ENCODE assay signal across 21 mouse cellular contexts in genomic region chr6:72610261-72610660, GRCm38 (mm10). TPM values are rescaled to one million over a fixed set of nuclear protein-coding genes. Genes with fewer than 3 reads are reported as not detected.
DNase-seq lines count a peak whose midpoint lies in the region; ATAC-seq lines count a peak whose summit lies in the region.
"Had no signal": no experiment of that assay in that cellular context is flagged by ENCODE, and none has a peak within 500 bp of the region (broad histone marks: within the 10 kb centered on the region; RNA-seq: fewer than 3 reads in every experiment).

No protein-coding gene starts in this region.

- 0 out of 2 replicates have a peak overlapping the region, but pooled peaks have one; percentile 8 for H3K9ac ChIP-seq in heart, embryonic 14.5 days (ENCODE audit: low read length)
- H3K9ac ChIP-seq in heart, embryonic 12.5 days, result no peak overlapping the region
- H3K9ac ChIP-seq: embryonic facial prominence, embryonic 12.5 days; forebrain, embryonic 13.5 days; forebrain, embryonic 15.5 days; forebrain, postnatal 0 days had no signal

- no peaks in the 10 kb centered on the region for H3K27me3 ChIP-seq in heart, embryonic 14.5 days (ENCODE audit: control insufficient read depth, insufficient read depth, low read length)
- H3K27me3 ChIP-seq in heart, embryonic 12.5 days (replicated peaks), result no peaks in the 10 kb centered on the region
- H3K27me3 ChIP-seq: CH12.LX; embryonic facial prominence, embryonic 12.5 days; forebrain, embryonic 13.5 days; forebrain, embryonic 15.5 days had no signal

- no peak for ATAC-seq in heart, embryonic 14.5 days (ENCODE audit: insufficient number of reproducible peaks, insufficient read depth, low FRiP score, low read depth)
- ATAC-seq in heart, embryonic 12.5 days (ENCODE audit: insufficient number of reproducible peaks, low FRiP score), result no peak
- ATAC-seq: CD4-positive, CD25-positive, alpha-beta regulatory T cell, adult 4 months; forebrain, embryonic 13.5 days; forebrain, embryonic 15.5 days; forebrain, postnatal 0 days had no signal

- H3K9me3 ChIP-seq in heart, embryonic 14.5 days (ENCODE audit: control insufficient read depth, low read length), result no peaks in the 10 kb centered on the region
- no peaks in the 10 kb centered on the region for H3K9me3 ChIP-seq in heart, embryonic 12.5 days (replicated peaks)
- H3K9me3 ChIP-seq: embryonic facial prominence, embryonic 10.5 days; embryonic facial prominence, embryonic 12.5 days; forebrain, embryonic 13.5 days; forebrain, embryonic 15.5 days; G1E had no signal

- peak; percentile 57 for DNase-seq in adrenal gland, adult 2 months
- no peak for DNase-seq in adrenal gland, postnatal 10 days
- peak; percentile 34 for DNase-seq in MN1 (ENCODE audit: low spot score)
- no peak for DNase-seq in layer of hippocampus, postnatal 10 days (ENCODE audit: low spot score in 2 of 2)
- DNase-seq: adrenal gland, adult 8-10 months; B cell, adult 2 months; cerebellum, adult 11-12 months; cerebellum, adult 2 months; cerebellum, adult 9-10 months; cerebellum, postnatal 10 days; cerebellum, postnatal 25 days; forebrain, postnatal 0 days had no signal

- 55% methylated on average over 4 of the region's 4 CpGs for WGBS in heart, embryonic 14.5 days
- WGBS in heart, embryonic 12.5 days, result 56% methylated on average over 4 of the region's 4 CpGs

- H3K4me1 ChIP-seq in heart, embryonic 14.5 days (ENCODE audit: control insufficient read depth in 2 of 2, insufficient read depth in 2 of 2, low read length in 2 of 2), result peaks cover 0 to 17% of the 10 kb centered on the region in 2 experiments; a peak in 3 of 4 replicates
- H3K4me1 ChIP-seq in heart, embryonic 12.5 days (replicated peaks), result peaks cover 22% of the 10 kb centered on the region

- peaks cover 87% of the 10 kb centered on the region for H3K36me3 ChIP-seq in heart, embryonic 14.5 days (ENCODE audit: control insufficient read depth, insufficient read depth, low read length)
- peaks cover 70% of the 10 kb centered on the region for H3K36me3 ChIP-seq in heart, embryonic 12.5 days

- H3K4me3 ChIP-seq in heart, embryonic 14.5 days (ENCODE audit: control insufficient read depth in 1 of 2, insufficient read depth in 1 of 2, low read depth in 1 of 2, low read length in 2 of 2), result no peak overlapping the region
- no peak overlapping the region for H3K4me3 ChIP-seq in heart, embryonic 12.5 days
- H3K4me3 ChIP-seq: embryonic facial prominence, embryonic 10.5 days; embryonic facial prominence, embryonic 12.5 days; forebrain, embryonic 13.5 days; forebrain, embryonic 15.5 days had no signal

- no peak overlapping the region for H3K27ac ChIP-seq in heart, embryonic 14.5 days (replicated peaks in 1 of 2; ENCODE audit: control insufficient read depth in 1 of 2, insufficient read depth in 1 of 2, low read depth in 2 of 2, low read length in 2 of 2)
- no peak overlapping the region for H3K27ac ChIP-seq in heart, embryonic 12.5 days (ENCODE audit: poor library complexity, severe bottlenecking)
- H3K27ac ChIP-seq: embryonic facial prominence, embryonic 10.5 days; embryonic facial prominence, embryonic 12.5 days; forebrain, embryonic 13.5 days; forebrain, embryonic 15.5 days had no signal

- H3K4me2 ChIP-seq in heart, embryonic 14.5 days (ENCODE audit: low read length), result no peak overlapping the region
- no peak overlapping the region for H3K4me2 ChIP-seq in heart, embryonic 12.5 days
- H3K4me2 ChIP-seq: embryonic facial prominence, embryonic 12.5 days; forebrain, embryonic 13.5 days; forebrain, embryonic 15.5 days had no signal

RNA-seq across cellular contexts. Expression of gene Tgoln1, which starts 6.5 kb away (rescaled TPM):
- 100 to 1,000 TPM; 241 to 274 TPM for total RNA-seq in adrenal gland, adult 2 months (2021)
- 38.9 and 46.0 TPM in 2 replicates for polyA plus RNA-seq in adrenal gland, adult 2 months (2012; rRNA removed)
- 100 to 1,000 TPM in 1 of 2 experiments, 10 to 100 TPM in 1; 92.7 to 121 TPM for total RNA-seq in adrenal gland, postnatal 10 days (2021)
- polyA plus RNA-seq in heart, embryonic 14.5 days (2014; fragmentation: Nextera tagmentation; extraction: Ambion mirVana), result 27.9 and 29.4 TPM in 2 replicates
- 27.5 and 27.9 TPM in 2 replicates for polyA plus RNA-seq in heart, embryonic 12.5 days (2016; fragmentation: Nextera tagmentation; extraction: Ambion mirVana)
- total RNA-seq in layer of hippocampus, postnatal 10 days (2021), result 10 to 100 TPM; 49.7 to 51.1 TPM

RNA-seq across cellular contexts. Expression of gene Retsat, which starts 12.0 kb away (rescaled TPM):
- 100 to 1,000 TPM; 390 to 465 TPM for total RNA-seq in adrenal gland, adult 2 months (2021)
- polyA plus RNA-seq in adrenal gland, adult 2 months (2012; rRNA removed), result 96.6 and 123 TPM in 2 replicates
- 100 to 1,000 TPM; 359 to 375 TPM for total RNA-seq in adrenal gland, postnatal 10 days (2021)
- 23.5 and 25.2 TPM in 2 replicates for polyA plus RNA-seq in heart, embryonic 14.5 days (2014; fragmentation: Nextera tagmentation; extraction: Ambion mirVana)
- 13.8 and 16.0 TPM in 2 replicates for polyA plus RNA-seq in heart, embryonic 12.5 days (2016; fragmentation: Nextera tagmentation; extraction: Ambion mirVana)
- total RNA-seq in layer of hippocampus, postnatal 10 days (2021), result 10 to 100 TPM; 34.3 to 35.6 TPM

RNA-seq across cellular contexts. Expression of gene Elmod3, which starts 12.0 kb away (rescaled TPM):
- total RNA-seq in adrenal gland, adult 2 months (2021), result 10 to 100 TPM; 12.9 to 25.6 TPM
- 25.5 and 29.3 TPM in 2 replicates for polyA plus RNA-seq in adrenal gland, adult 2 months (2012; rRNA removed)
- 10 to 100 TPM; 13.3 to 15.8 TPM for total RNA-seq in adrenal gland, postnatal 10 days (2021)
- 12.8 and 16.3 TPM in 2 replicates for polyA plus RNA-seq in heart, embryonic 14.5 days (2014; fragmentation: Nextera tagmentation; extraction: Ambion mirVana)
- 12.6 and 13.2 TPM in 2 replicates for polyA plus RNA-seq in heart, embryonic 12.5 days (2016; fragmentation: Nextera tagmentation; extraction: Ambion mirVana)
- total RNA-seq in layer of hippocampus, postnatal 10 days (2021), result 10 to 100 TPM; 19.1 to 19.7 TPM

Comparison
In these comparisons a context has a peak if more than half of its experiments do, and no peak if none do; other contexts are left out.
1. DNase-seq: peak in adrenal gland, adult 2 months (single experiment) and MN1 (single experiment); none in adrenal gland, postnatal 10 days (single experiment) and layer of hippocampus, postnatal 10 days (0 of 2).
2. RNA of gene Retsat, which starts 12.0 kb away (total RNA-seq): 390 to 465 TPM in adrenal gland, adult 2 months and 359 to 375 TPM in adrenal gland, postnatal 10 days; 34.3 to 35.6 TPM in layer of hippocampus, postnatal 10 days; every median in the first group is over 4 times any median in the second.